Mouse (Mus musculus) splenic B cell, adult 2 months (primary cell): ENCODE results near the gene Tes.

Source experiments
- DNase-seq: peaks from one replicate; pipeline ENCODE4 v3.0.0-alpha.2; 2011; ENCODE audit warnings: low read depth, low spot score
- H3K27me3 ChIP-seq: 2 replicates; pipeline ENCODE4 v1.6.1; 2012; ENCODE audit warnings: mild to moderate bottlenecking, low read length, moderate library complexity, mixed read lengths; ENCODE audit not compliant: control insufficient read depth, poor library complexity, insufficient read depth, severe bottlenecking
- H3K36me3 ChIP-seq: 2 replicates; pipeline ENCODE4 v1.6.1; 2012; ENCODE audit warnings: mild to moderate bottlenecking, low read length, moderate library complexity, mixed read lengths; ENCODE audit not compliant: control insufficient read depth, poor library complexity, insufficient read depth, severe bottlenecking

Tes gene

DNA sequence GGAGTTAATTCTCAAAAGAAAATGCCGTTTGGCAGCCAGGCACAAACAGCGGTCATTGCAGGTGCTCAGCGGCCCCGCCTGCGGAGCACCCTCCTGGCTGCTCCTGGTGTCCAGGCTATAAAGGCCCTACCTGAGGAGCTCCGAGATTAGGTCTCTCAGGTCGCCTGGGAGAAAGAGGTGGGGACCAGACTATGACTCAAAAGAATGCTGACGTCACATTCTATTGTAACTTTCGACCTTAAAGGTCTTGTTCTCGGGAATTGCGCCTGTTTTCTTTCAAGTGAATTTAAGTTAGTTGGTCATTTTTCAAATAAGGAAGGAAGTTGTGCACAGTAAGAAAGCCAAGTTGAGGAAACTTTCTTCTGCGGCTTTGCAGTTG lies 831 bp downstream of the Tes start:
- Histone ChIP-seq H3K36me3 (peaks cover 1% of the 10 kb centered on the region; the same call in 1 of the 2 replicates), H3K27me3 (no peaks in the 10 kb centered on the region)
- peak; percentile 56 for DNase-seq

DNA sequence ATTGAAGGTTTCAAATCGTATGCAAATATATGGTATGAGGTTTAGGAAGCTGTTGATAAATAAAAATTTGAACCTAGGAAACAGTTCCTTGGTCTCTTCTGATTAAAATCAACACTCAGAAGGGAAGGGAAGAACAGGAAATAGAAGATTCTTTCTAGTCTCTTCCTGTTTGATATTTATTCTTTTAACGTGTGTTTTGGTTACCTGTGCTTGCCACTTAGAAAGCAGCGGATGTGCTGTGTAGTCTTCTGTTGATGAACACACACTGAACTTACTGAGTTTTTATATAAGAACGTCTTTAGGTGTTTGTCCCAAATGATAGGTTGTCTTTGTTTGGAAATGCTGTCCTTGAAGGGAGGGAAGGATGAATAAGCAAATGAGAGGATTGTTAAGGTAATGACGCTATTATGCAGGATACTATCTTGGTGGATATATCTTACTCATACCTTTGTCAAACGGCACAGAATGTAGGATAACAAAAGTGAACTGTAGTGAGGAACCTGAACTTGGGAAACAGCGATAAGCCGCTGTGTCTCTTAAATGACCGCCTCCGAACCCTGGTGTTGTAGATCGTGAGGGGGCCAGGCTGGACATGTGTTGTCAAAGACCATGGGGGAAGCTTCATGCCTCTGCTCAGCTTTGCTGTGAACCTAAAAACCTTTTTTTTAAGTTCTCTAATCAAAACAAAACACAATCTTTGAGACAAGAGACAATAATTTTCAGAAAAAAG lies 1.4 kb downstream of the Tes start:
- DNase-seq, result no peak
- no peaks in the 10 kb centered on the region for H3K27me3 ChIP-seq

DNA sequence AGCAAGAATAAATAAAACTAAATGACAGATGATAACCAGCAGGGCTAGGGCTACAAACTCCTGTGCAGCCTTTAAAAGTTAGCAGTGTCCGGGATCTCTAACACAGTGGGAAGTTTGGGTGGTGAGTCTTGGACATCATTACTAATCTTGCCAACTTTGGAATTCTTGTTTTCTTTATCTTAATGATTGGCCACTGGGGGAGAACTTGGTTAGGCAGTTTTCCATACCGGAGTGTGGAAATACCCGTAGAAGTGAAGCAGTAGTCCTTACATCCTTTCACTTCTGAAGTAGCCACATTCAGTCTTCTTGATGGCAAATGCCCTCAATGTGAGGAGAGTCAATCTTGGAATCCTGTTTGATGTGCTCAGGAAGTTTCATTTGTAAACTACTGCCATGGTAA lies 7.0 kb downstream of the Tes start:
- no peaks in the 10 kb centered on the region for H3K27me3 ChIP-seq
- peaks cover 2% of the 10 kb centered on the region; the same call in 1 of the 2 replicates for H3K36me3 ChIP-seq
- no peak for DNase-seq

More for the DNA sequence above, 1.4 kb downstream of the Tes start:
- peaks cover 2% of the 10 kb centered on the region; the same call in 1 of the 2 replicates for H3K36me3 ChIP-seq

DNA sequence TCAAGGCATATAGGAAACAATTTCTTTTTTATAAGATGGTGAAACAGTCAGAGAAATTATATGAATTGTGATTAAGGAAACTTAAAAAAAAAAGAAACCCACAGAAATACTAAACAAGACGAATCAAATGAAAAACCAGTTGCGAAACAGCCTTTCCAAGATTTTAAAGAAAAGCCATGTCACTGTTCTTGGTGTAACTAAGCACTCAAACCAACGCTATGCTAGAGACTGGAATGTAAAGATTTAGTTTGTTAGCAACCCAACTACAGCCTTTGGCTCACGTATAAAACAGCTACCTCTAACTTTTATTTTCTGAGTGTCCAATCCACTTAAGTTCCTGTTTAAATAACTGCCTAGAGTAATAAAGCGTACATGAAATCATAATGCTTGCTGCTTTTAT lies 7.4 kb downstream of the Tes start:
- Histone ChIP-seq H3K36me3 (peaks cover 2% of the 10 kb centered on the region; the same call in 1 of the 2 replicates), H3K27me3 (no peaks in the 10 kb centered on the region)
- no peak for DNase-seq

DNA sequence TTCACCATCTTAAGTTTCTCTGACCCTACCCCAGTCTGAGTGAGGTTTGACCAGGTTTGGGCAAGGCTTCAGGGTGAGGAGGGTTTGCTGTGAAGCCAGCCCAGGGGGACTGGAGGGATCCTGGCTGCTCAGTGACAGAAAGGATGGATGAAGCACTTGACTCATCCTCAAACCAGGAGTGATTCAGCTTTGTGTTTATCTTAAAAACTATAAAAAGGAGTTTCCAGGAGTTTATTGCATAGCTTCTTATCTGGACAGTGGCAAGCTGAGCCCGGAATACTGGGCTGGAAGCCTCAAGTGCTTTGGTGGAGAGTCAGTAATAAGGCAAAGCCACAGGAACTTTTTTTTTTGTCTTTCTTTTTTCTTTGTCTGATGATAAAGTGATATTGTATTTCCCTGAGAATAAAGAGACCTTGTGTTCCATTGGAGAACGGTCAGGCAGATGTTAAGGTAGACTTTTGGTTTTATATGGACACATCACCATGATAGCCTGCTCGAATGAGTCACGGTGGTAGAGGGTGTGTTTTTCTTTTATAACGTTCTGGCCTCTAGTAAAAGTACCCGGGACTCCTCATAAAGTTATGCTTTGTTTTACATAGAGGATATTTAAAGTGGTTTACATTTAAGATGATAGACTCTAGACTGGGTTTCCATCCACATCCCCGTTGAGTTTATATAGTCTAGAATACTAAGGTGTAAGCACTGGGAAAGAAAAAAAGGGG lies 8.0 kb downstream of the Tes start:
- Histone ChIP-seq H3K27me3 (no peaks in the 10 kb centered on the region), H3K36me3 (peaks cover 2% of the 10 kb centered on the region; the same call in 1 of the 2 replicates)
- DNase-seq, result no peak

DNA sequence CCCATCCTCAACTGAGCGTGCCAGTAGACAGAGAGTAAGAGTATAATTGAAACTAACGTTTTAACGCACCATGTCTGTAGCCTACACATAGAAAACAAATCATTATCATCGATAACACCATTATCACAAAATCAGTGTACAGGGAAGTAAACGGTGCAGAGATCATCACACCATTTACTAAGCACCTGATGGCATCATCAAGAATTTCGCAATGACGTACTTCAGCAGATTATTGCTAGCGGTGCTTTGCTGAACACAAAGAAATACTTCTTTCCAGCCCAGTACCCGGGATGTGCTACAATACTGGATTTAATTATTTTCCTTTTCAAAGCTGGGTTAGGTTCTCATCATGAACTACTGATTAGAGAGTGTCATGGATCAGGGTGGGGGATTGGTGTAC lies 12.3 kb downstream of the Tes start:
- no peak for DNase-seq
- Histone ChIP-seq H3K27me3 (no peaks in the 10 kb centered on the region), H3K36me3 (no peaks in the 10 kb centered on the region)

DNA sequence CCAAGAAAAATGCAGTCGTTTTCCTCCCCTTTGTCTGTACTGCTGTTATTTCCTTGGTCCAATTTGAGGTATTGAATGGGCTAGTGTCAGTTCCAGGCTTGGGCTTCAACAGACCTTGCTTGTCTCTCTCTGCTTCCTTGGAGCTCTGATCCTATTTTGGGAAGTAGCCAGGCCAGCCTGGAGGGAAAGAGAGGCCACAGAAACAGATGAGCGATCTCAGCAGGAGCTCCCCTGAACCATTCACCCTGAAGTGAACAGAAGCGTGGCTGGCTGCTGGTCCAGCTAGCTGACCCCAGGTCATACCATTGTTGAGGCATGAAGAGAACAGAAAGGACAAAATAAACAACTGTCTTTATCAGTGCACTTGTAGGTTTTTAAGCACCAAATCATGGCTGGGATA lies 12.8 kb downstream of the Tes start:
- Histone ChIP-seq H3K27me3 (no peaks in the 10 kb centered on the region), H3K36me3 (no peaks in the 10 kb centered on the region)
- no peak for DNase-seq

DNA sequence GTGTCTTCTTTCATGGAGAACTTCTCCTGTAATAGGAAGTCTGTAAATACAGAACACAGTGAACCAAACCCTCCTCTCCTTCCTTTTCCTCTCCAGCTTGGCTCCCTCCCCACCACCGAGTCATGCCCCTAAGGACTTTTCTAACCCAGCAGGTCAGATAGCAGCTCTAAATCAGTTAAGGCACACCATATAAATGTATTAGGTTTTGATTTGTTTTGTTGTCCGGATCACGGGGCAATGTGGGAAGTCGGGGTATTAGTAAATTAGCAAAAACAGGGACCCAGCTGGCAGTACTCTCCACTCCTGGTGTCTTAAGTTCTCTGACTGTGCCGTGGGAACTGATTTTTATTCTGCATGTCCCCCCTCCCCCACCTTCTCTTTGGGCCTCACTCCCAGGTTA lies 14.4 kb downstream of the Tes start:
- Histone ChIP-seq H3K27me3 (no peaks in the 10 kb centered on the region), H3K36me3 (no peaks in the 10 kb centered on the region)
- DNase-seq, result no peak

DNA sequence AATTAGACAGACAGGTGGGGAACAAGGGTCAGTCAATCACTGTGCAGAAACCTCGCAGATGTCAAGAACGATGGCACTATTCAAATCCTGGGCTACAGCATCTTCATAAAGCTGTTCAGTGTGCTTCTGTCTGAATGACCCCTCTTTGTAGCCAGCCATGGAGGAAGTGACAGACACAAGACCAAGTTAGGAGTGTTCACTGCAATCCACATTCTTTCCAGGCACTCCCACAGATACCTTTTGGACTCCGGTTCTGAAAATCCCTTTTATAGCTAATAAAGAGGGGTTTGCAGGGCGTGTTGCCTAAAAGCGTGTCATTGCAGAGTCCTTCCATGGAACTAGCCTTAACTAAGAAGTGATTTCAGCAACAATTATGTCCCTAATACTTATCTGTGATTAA lies 14.9 kb downstream of the Tes start:
- Histone ChIP-seq H3K36me3 (no peaks in the 10 kb centered on the region), H3K27me3 (no peaks in the 10 kb centered on the region)
- DNase-seq, result no peak

DNA sequence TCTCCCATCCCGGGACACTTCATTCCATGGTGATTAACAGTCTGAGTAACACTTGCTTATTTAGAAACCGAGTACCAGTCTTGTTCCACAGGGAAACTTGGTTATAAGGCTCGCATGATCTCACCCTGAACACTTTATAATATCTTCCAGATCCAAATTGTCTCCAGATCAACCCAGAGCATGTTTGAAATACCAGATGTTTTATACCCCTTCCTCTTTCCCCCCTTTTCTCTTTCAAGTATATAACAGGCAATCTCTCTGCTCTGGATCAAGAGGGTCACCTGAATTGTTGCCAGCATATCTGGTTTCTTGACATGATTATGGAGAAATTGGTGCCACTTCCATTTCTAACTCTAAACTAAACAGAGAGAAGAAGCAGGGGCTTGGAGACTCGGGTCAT lies 17.3 kb downstream of the Tes start:
- Histone ChIP-seq H3K36me3 (no peaks in the 10 kb centered on the region; the same call in 1 of the 2 replicates), H3K27me3 (no peaks in the 10 kb centered on the region)
- DNase-seq, result no peak

DNA sequence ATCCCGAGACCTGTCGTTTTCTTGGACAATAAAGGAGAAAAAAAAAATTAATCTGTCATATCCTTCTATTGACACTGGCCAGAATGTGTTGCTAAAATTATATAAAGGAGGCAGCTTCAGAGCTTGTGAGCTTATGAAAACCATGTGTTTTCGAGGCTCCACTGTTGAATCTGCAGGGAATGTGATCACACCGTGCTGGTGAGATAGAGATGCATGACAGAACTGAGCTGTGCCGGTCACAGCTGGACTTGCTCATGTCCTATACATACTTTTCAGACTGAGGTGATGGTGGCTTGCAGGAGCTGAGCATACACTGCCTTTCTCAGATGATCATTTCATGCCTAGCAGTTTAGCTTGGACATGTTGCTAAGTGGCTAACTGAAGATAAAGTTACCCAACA lies 17.9 kb downstream of the Tes start:
- no peaks in the 10 kb centered on the region; the same call in 1 of the 2 replicates for H3K36me3 ChIP-seq
- H3K27me3 ChIP-seq, result no peaks in the 10 kb centered on the region
- DNase-seq, result no peak

DNA sequence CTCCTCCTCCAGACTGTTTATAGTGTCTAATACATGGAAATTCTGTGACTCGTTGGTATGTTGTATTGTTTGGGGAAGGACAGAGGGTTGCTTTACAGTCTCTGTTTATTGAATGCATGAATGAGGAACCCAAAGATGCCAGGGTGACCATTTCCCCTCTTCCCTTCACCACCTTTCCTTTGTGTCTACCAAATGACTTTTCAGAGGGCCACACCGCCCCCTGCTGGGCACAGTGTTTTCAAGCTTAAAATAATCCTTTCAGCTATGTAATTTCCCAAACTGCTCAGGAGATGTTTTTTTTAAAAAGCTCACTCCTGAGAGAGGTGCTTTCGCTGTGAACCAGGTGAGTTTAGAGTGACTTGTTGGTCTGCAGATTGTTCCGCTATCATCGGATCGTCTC lies 22.5 kb downstream of the Tes start:
- Histone ChIP-seq H3K27me3 (no peaks in the 10 kb centered on the region), H3K36me3 (peaks cover 2% of the 10 kb centered on the region; the same call in 1 of the 2 replicates)
- peak; percentile 80 for DNase-seq

DNA sequence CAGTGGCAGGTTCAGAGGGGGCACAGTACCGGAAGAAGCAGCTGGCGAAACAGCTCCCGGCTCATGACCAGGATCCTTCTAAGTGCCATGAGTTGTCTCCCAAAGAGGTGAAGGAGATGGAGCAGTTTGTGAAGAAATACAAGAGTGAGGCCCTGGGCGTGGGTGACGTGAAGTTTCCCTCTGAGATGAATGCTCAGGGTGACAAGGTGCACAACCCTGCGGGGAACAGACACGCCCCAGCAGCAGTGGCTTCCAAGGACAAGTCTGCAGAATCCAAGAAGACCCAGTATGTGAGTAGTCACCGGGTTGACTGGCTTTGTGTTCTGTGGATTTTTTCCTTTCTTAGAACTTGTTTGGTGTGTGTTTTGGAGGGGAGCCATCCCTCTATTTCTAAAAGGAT lies 32.4 kb downstream of the Tes start:
- Histone ChIP-seq H3K36me3 (peaks cover 8% of the 10 kb centered on the region), H3K27me3 (no peaks in the 10 kb centered on the region)
- no peak for DNase-seq

DNA sequence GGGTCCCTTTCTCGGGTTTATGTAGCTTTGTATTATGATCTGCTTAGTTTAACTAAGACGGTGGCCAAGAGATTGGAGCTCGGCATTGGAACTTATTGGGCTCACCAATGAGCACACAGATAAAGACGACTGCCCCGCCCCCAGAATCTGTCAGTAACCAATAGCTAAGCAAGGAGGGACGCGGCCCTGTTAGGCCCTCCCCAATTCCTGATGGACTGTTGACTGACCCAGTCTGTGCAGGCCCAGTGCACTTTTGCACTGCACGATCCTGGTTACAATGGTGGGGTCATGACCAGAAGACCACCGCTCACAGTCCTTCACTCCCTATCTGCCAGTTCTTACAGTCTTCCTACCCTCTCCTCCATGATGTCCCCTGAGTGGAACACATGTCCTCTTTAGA lies 33.6 kb downstream of the Tes start:
- H3K27me3 ChIP-seq, result no peaks in the 10 kb centered on the region

DNA sequence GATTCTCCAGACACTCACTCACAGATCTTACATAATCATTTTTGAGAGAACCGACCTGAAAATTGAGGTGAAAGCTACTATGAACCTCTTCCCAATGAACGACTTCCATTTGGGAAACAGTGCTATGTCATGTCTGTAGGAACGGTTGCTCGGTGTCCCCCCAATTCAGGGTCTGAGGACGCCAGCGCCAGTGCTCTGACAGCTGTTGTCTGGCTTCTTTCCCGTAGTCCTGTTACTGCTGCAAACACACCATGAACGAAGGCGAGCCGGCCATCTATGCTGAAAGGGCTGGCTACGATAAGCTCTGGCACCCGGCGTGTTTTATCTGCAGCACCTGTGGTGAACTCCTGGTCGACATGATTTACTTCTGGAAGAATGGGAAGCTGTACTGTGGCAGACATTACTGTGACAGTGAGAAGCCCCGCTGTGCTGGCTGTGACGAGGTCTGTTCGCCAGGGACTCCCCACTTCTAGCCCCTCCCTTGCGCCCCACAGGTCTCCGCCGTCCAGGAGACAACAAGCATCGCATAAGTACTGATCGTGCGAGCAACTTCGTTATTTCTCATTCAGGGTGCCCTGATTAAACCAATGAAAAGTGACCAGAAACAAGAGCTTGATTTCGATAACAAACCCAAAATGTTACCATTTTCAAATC lies 34.7 kb downstream of the Tes start:
- no peaks in the 10 kb centered on the region for H3K27me3 ChIP-seq
- no peak for DNase-seq

More for the DNA sequence above, 33.6 kb downstream of the Tes start:
- no peak for DNase-seq
- peaks cover 10% of the 10 kb centered on the region for H3K36me3 ChIP-seq

More for the DNA sequence above, 34.7 kb downstream of the Tes start:
- peaks cover 15% of the 10 kb centered on the region for H3K36me3 ChIP-seq
